Mouse (Mus musculus) lung, adult 18-20 months (tissue): ENCODE data around the gene Tprkb.
"Not testable (repeated sequence)": the region's sequence is repeated elsewhere in the genome, so short reads cannot be mapped to it uniquely, and the experiment has no call there.

Experiments
- DNase-seq, 2 experiments: peaks; one replicate each; pipeline ENCODE4 v3.0.0; 2022; ENCODE audit warnings: mixed read lengths in 2 of 2

The Tprkb gene

DNA sequence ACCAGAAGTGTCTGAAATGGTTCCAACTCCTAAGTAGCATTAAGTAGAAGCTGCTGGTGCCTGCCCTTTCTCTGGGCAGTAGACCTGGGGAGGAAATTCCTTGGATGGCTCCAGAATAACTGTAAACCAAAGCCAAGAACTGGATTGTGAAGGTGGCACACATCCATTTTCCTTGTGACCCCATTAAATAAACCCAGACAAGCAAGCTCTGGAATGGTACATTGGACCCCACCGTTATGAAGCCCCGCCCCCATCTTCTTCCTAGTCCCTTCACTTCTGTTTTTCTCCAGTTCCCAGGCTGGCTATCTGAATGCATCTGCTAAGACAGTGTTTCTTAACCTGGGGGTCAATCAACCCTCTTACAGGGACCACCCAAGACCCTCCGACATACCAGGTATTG lies at the start of gene Tprkb:
TSS of gene Tprkb (plus strand) at position 279 of the 400 bp plus-strand sequence.
- DNase-seq, result peak in 1 of 2 experiments; percentile 39

DNA sequence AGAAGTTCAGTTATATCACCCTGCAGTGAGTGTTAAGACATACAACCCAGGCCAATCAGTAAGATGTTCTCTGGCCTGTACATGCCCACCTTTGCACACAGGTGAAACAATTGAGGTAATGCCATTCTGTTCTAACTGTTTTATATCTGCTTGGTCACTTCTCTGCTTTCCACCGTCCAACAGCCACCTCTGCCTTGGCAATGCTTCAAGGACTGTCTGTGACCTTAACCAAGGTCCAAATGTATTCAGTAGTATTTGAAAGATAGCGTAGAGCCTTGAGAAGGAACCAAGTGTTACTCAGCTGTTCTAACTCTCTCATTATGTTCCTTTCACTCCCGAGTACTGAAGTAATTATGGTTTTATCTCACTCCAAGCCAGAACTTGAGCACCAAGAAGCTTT lies 49.1 kb upstream of the Tprkb start:
- no peak for DNase-seq

DNA sequence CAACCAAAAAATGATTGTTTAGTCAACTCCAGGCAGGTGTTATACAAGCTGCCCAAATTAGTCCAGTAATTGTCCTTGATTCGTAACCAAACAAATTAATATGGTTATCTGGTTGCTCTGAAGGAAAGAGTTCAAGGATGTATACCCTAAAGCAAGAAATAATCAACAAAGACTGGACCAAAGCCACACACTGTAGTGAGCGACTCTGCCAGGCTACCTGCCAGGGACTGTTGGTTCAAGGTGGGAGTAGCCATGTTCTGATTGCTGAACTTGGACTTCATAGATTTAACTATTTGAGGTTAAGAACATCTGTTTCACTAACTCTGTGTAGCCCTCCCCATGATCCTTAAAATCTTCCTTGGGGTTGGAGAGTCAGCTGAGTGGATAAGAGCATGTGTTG lies 48.5 kb upstream of the Tprkb start:
- DNase-seq, result no peak

DNA sequence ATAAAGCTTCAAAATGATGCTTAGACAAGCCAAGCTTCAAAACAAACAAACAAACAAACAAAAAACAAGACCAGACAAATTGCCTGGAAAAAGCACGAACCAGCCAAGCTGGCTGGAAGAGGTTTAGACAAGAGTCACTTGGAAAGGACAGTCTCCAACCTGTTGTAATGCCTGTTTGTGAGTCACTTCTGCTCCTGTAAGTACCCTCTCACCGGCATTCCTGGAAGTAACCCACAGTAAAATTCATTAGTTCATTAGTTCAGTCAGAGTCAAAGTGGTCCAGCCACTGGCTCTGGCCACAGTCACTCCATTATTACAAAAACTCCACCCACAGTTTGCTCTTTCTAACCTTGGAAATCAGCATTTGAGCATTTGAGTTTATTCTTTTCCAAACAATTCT lies 47.8 kb upstream of the Tprkb start:
- DNase-seq, result no peak

DNA sequence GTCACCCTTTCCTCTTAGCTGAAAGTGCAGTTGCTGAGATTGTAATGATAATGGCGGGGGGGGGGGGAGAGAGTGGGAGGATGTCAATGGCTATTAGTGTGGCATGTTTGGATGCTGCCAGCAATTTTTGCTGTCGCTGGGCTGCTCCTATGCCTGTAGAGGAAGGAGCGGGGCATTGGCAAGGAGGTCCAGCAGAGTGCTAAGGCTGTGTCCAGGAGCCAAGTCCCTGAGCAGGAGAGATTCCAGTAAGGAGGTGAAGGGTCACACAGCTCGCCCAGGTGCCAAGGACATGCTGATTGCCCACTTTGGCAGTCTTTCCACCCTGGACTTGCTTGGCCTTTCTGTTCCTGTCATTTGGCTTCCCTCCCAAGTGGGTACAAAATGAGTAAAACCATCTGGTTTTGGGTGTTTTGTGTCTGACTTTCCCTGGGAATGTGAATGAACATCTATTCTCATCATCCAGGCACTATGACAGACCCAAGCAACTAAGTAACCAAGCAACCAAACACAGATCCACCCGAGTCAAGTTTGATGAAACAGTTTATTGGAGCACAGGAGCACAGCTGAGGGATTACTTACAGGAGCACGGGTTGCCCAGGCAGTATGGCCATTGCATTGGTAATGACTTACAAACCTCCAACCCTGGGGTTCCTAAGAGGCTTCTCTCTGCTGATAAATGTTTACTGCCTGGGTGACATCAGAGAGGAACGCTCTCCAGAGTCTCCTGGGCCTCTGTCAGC lies 46.6 kb upstream of the Tprkb start:
- not testable (repeated sequence) for DNase-seq

DNA sequence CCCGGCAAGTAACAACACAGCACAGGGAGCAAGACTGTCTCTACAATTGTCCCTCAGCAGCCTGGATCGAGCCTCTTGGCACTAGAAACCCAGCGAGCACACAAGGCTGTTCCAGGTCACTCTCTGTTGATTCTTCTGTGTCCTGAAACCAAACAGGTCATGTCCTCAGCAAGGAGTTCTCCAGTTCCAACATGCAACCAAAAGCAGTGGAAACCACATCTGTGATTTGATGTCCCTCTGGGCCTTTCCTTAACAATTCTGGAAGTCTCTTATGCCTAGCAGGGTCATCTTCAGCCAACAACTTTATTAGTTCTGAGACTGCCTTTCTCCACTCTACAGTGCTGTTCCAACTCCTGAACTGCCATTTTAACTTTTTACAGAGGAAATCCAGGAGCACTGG lies 45.5 kb upstream of the Tprkb start:
- DNase-seq, result not testable (repeated sequence)

DNA sequence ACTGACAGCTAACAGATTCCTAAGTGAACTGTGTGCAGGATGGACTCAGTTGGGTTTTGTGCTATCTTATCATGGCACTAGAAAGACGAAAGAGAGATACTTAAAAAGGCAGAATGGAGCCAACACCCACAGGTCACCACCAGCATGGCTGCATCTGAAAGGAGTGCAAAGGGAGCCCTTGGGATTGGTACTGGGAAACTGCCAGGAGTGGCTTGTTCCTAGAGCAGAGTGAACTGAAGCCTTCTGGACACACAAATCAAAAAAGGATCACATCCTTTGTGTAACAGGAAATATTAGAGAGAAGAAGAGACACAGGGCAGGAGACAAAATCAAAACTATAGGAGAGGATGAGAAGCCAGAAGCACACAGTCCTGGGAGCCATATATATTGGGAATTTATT lies 44.7 kb upstream of the Tprkb start:
- not testable (repeated sequence) for DNase-seq

DNA sequence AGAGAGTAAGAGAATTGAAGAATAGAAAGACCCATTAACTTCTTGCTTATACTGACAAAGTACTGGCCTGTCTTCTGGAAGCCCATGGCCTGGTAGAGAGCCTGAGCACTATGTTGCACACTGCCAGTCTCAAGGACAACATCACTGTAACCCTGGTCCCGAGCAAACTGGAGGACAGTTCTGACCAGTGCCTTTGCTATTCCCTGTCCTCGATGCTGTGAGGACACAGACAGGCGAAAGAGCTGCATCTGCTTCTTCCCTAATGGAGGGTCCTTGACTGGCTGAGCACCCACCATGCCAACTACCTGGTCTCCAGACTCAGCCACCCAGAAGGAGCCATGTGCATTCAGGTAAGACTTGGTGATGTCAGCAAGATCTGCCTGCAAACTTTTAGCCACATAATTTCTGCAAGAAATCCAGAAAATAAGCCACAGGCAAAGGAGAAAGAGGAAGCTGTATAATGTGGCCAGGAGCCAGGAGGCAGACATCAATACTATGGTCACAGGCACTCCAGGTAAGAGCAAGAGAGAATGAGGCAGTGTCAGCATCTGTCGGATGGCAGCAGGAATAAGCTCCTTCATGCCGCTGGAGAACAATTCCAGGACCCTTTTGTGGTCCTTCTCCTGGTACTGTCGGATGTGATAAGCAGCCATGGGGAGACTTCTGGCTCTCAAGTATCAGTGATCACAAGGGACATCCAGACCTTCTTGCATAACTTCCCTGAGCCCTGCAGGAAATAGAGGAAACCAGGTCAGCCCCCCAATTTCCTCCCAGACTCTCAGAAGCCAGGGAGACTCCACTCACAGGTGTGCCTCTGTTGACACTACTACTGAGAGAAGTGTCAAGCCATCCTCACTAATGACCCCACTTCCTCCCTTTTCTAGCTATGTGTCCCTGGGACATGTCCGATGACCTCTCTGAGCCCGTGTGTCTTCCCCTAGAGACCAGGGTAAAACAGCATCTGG lies 43.7 kb upstream of the Tprkb start:
- DNase-seq, result no peak

DNA sequence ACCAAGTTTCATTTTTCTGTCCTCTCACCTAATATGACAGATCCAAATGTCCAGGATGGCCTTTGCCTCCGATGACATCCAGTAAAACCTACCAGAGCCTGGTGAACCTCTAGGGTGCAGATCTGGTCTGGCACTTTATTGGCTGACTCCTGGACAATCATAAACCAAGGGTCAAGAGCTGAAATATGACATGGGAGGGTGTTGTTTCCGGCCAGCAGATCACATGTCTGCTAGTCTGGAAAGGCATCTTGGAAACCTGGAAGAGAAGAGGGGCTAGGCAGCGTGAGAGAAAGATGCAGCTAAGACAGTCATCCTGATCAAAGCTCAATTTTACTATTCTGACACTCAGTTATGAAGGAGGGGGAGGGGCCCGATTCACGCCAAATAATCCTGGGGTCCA lies 42.7 kb upstream of the Tprkb start, which contains the start of gene Nat8f2:
TSS of gene Nat8f2 (minus strand) at position 153 of the 400 bp plus-strand sequence.
- DNase-seq, result not testable (repeated sequence)

DNA sequence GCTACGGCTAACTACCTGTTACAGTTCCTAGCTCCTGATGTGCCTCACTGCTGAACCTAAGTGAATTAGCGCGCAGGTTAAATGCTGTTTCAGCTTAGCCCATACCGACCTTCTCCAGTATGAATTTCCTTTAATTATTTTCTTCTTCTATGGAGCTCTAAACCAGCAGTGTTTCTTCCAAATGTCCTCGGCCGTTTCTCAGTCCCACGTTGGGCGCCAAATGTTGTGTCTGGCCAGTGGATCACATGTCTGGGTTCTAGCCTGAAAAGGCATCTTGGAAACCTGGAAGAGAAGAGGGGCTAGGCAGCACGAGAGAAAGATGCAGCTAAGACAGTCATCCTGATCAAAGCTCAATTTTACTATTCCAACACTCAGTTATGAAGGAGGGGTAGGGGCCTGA lies 28.4 kb upstream of the Tprkb start:
- not testable (repeated sequence) for DNase-seq

DNA sequence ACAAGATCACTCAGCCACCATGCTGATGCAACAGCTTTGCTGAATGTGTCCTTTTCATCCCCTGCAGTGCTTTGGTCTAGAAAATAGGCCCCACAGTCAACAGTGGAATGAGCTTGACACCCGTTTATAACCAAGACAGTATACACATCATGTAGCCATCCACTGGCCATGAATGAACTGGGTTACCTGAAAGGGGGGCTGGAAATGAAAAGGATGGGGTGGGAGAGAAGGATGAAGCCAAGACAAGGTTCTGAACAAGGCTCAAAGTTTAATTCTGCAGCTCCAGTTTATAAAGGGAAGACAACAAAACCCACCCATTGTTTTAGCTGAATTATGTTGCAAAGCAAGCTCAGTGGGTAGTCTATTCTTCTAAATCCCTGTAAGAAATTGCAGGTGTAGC lies 27.4 kb upstream of the Tprkb start:
- no peak for DNase-seq

DNA sequence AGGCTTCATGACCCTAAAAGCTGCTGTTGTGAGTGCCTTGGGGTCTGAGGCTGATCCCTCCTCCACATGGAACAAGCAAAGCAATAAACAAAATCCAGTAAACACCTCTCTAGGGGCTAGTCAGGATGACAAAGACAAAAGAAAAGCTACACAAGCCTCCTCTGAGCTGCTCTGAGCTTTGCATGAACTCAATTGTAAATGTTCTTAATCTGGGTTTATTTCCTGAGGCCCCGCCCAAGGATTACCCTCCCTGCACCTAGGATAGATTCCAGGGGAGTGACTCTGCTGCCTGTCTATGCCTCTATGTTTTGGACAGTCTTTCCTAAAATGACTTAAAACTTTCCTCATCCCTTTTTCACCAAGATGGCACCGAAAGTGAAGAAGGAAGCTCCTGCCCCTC lies 22.7 kb upstream of the Tprkb start:
- no peak for DNase-seq

DNA sequence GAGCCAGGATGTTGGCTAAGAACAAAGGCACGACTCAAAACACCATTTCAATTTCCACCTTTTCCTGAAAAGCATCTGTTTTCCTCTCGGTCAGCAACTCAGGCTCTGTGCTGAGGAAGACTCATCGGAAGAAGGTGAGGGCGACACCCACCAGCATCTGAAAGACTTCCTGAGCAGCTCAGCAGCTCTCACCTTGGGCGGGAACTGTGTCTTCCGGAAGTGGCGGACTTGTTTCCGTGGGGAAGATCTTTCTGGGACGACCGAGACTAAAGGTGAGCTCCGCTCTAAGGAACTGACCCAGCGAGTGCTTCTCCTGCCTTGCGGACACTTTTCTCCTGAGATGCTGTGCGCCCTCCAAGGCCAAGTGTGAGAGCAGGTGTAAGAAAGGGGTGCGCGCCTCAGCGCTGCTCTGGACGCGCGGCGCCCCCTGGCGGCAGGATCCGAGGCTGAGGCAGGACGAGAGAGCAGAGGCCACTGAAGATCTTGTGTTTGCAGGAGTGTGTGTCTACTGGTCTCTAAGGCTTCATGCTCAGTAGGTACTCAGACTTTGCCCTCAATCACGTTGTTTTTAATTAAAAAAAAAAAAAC lies 16.5 kb upstream of the Tprkb start:
- peak in 1 of 2 experiments; percentile 22 for DNase-seq

DNA sequence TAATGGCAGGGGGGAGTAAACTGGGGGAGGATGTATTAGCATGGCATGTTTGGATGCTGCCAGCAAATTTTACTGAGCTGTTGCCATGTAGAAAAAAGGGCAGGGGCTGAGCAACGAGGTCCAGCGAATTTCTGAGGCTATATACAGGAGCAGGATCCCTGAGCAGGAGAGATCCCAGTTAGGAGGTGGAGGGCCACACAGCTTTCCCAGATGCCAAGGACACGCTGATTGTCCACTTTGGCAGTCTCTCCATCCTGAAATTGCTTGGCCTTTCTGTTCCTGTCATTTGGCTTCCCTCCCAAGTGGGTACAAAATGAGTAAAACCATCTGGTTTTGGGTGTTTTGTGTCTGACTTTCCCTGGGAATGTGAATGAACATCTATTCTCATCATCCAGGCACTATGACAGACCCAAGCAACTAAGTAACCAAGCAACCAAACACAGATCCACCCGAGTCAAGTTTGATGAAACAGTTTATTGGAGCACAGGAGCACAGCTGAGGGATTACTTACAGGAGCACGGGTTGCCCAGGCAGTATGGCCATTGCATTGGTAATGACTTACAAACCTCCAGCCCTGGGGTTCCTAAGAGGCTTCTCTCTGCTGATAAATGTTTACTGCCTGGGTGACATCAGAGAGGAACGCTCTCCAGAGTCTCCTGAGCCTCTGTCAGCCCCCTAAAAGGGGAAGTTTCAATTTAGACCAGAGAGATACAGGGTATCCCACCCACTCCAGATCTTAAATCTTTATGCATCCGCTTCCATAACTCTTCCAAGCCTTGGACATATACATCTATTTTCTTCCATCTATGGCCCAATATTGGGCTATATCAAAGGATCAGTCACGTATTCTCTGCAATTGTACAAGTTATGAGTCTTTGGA lies 12.8 kb upstream of the Tprkb start:
- not testable (repeated sequence) for DNase-seq

DNA sequence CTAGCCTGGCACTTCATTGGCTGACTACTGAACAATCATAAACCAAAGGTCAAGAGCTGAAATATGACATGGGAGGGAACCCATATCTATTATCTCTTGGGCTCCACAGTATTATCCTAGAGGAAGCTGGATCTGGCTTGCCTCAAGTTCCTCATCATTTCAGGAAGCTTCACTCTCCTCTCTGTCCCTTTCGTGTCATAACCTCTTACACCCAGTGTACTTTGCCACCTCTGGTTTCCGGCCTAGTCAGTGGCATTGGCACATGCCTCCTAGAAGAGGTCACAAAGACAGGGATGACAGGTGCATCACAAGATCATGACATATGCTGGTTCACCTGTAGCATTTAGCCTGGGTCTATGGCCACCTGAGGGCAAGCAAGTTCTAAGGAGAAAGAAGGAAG lies 9.4 kb upstream of the Tprkb start:
- no peak for DNase-seq

DNA sequence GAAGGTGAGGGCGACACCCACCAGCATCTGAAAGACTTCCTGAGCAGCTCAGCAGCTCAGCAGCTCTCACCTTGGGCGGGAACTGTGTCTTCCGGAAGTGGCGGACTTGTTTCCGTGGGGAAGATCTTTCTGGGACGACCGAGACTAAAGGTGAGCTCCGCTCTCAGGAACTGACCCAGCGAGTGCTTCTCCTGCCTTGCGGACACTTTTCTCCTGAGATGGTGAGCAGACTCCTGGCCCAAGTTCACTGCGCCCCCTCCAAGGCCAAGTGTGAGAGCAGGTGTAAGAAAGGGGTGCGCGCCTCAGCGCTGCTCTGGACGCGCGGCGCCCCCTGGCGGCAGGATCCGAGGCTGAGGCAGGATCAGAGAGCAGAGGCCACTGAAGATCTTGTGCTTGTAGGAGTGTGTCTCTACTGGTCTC lies 7.0 kb upstream of the Tprkb start, which contains the start of gene Nat8f4:
TSS of gene Nat8f4 (minus strand) at position 243 of the 420 bp plus-strand sequence.
- peak; percentile 76 to 79 for DNase-seq

DNA sequence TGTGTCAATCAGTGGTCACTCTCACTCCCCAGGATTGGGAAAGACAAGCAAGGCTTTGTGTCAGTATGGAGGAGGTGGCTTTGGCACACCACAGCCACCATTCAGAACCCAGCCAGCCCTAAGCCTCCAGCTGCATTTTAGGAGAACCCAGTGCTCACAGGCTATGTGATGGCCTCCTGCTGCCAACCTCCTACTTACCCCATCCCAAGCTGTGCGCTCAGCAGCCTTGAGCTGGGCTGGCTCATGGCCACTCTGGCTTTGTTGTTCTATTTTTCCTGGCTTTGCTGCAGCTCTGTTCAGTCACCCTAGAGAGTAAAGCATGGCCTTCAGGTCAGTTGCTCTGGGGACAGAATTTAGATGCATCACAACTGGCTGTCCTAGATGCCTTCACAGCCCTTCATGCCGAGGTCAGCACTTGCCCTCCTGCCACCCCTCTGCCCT lies 4.7 kb upstream of the Tprkb start:
- not testable (repeated sequence) for DNase-seq

DNA sequence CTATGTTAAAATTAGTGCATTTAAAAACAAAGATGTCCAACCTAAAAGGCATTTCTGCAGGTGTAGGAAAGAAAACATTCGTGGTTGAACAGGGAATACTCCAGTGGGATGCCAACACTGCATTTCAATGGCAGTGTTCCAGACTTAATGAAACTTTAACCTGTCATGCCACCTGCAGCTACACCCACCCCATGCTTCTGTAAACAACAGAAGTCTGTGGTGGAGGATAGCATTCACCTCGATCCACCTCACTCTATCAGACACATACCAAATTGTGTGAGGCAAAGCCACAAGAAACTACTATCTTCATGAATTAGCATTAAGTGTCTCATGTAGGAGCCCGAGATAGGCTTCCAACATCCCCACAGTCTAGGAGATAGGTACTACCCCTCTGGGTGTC lies 3.3 kb upstream of the Tprkb start:
- no peak for DNase-seq

DNA sequence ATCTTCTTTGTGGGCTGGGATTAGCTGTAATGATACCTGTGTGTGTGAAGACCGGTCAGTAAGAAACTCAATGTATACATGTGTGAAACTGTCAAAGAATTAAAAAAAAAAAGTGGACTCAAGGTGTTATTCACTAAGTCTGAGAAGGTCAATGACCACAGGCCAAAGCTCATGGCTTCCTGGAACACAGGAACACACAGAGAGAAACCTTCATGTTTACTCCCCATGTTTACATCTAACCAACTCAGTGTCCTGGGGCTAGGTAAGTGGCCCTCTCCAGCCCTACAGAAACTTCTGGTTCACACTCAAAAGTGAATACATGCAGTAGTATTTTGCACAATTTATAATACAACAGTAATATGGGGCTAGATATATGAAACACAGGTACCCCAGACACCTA lies 2.0 kb upstream of the Tprkb start:
- no peak for DNase-seq

DNA sequence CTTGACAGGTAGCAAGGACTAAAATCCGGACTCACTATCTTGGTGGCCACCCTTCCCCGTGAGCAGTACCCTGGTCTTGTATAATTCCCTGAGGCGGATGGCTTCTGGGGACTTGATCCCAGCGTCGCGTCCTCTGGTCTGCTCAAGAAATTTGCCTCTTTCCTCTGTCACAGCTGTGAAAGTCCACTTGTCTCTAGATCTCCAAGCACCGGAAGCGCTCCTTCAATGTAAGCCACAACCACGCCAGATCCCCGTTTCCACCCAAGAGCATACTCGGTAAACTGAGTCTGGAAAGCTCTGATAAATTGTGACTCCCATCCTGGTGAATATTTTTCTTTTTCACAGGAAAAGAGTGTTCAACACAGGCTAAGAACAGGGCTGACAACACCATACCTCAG lies 3.5 kb downstream of the Tprkb start:
- peak in 1 of 2 experiments; percentile 8 for DNase-seq

DNA sequence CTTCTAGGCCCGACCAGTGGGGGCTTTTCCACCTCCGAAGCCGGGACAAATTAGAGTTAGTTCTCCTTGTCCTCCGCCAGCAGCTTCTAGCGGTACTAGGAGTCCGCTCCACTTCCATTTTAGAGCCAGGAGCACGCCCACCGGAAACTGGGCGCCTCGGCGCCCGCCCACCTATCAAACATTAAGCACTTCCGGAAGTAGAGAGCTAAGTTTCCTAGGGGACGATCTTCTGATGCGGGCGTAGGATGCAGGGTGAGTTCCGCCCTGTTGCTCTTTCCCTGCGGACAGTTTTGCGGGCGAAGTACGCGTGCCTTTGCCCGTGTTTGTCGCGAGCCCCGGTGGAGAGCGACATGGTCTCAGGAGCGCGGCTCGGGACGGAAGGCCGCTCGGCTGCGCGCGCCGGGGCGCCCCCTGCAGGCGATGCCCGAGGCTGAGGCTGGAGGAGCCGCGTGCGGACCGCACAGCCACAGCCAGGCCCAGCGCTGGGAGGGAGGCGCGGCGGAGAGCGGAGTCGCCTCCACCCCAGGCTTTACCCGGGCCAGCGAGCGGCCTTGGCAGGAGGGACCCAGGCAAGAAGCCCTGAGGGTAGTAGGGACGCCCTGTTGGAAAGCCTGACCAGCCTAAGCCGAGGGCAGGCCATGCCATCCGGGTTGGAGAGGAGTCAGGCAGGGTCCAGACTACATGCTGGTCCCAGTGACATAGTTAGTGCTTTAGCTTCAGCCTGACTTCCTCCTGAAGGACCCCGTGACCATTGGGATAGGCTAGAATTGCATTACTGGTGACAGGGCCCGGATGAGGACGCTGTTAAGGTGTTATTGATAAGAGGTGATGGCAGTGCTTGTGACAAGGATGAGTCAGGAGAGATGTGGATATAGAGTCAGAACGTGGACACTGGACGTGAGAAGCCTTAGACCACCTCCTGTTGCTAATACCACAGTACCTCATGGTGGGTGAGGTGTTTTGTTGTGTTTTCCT lies 4.2 kb downstream of the Tprkb start, which contains the start of gene Nat8f1:
TSS of gene Nat8f1 (minus strand) at position 149 of the 975 bp plus-strand sequence.
- DNase-seq, result peak; percentile 90 to 93
